Mouse (Mus musculus) heart, embryonic 10.5 days (tissue): ENCODE measurements around the gene Dpp10. TPM values are rescaled to one million over a fixed set of nuclear protein-coding genes. Genes with fewer than 3 reads are reported as not detected.
A peak's percentile ranks its signal among the peaks of the same experiment; 100 is the strongest.

ENCODE experiments used
- DNase-seq: peaks from one replicate; pipeline ENCODE4 v3.0.0-alpha.2; 2017; ENCODE audit warnings: low spot score
- H3K27ac ChIP-seq: fragments of 300-500 bp; sonication (generic); 2 replicates; pipeline ENCODE4 v1.5.1; 2016; ENCODE audit warnings: mild to moderate bottlenecking
- H3K27me3 ChIP-seq: fragments of 300-500 bp; sonication (generic); 2 replicates; pipeline ENCODE4 v1.6.1; 2016; ENCODE audit warnings: mild to moderate bottlenecking; ENCODE audit not compliant: poor library complexity, insufficient read depth, severe bottlenecking
- H3K36me3 ChIP-seq: fragments of 300-500 bp; sonication (generic); 2 replicates; pipeline ENCODE4 v1.6.1; 2016; ENCODE audit warnings: mild to moderate bottlenecking, moderate library complexity
- H3K4me1 ChIP-seq: fragments of 300-500 bp; sonication (generic); 2 replicates; pipeline ENCODE4 v1.6.1; 2016; ENCODE audit warnings: mild to moderate bottlenecking
- H3K4me3 ChIP-seq: fragments of 300-500 bp; sonication (generic); 2 replicates; pipeline ENCODE4 v1.5.1; 2016; ENCODE audit warnings: mild to moderate bottlenecking, moderate library complexity
- H3K9me3 ChIP-seq: fragments of 300-500 bp; sonication (generic); 2 replicates; pipeline ENCODE4 v1.6.1; 2016; ENCODE audit warnings: mild to moderate bottlenecking, moderate library complexity
- WGBS: fragments of 180-500 bp; shearing (Covaris S2); methylation state at CpG from one replicate; pipeline ENCODE4 v1.1.7; 2016; 5-methylcytosine and 5-hydroxymethylcytosine counted together
- polyA plus RNA-seq: library from polyadenylated mRNA; unstranded; fragments of >200 nt; fragmentation: Nextera tagmentation; extraction: Ambion mirVana; gene quantifications from 2 replicates; pipeline ENCODE4 v1.2.1, GENCODE M21; 2016

Dpp10 gene
- 0.04 and 0.08 TPM in 2 replicates for polyA plus RNA-seq

DNA sequence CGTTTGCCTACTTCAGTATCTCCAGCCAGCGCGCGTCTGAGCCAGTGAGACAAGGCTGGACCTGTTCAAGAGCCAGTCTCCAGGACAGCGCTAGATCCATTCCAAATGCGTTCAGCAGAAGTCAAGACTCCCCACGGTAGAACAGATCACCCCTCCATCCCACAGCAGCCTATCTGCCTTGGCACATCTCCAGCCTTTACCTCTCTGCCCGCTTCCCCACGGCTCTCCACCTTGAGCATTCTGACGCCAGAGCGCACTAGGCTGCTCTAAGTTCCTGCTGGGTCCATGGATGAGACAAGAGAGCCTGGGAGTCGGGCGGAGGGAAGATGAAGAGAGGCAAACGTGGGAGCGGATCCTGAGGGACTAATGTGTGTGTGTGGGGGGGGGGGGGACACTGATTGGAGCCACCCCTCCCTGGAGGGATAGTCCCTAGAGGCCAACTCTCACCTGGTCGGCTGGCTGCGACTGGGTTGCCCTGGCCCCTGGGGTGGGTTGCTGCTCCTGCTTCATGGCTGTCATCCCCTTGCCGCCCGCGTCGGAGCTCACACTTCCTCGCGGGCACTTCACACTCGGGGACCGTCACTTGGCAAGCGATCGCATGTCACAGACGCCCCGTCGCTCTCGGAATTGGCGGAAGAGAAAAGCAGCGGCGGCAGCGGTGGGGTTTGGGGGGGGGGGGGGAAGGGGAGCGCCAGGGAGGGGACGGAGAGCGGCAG lies at the start of gene Dpp10:
Dpp10 (minus strand) TSS at position 635 of the 716 bp plus-strand sequence.
- Histone ChIP-seq H3K4me3 (peak within 1 kb of the TSS; percentile 64), H3K36me3 (no peaks in the 10 kb centered on the region), H3K4me1 (peaks cover 12% of the 10 kb centered on the region), H3K9me3 (no peaks in the 10 kb centered on the region), H3K27me3 (peaks cover 40% of the 10 kb centered on the region), H3K27ac (no peak within 1 kb of the TSS)
- no peak for DNase-seq
- 2% methylated on average over 28 of the region's 38 CpGs for WGBS

DNA sequence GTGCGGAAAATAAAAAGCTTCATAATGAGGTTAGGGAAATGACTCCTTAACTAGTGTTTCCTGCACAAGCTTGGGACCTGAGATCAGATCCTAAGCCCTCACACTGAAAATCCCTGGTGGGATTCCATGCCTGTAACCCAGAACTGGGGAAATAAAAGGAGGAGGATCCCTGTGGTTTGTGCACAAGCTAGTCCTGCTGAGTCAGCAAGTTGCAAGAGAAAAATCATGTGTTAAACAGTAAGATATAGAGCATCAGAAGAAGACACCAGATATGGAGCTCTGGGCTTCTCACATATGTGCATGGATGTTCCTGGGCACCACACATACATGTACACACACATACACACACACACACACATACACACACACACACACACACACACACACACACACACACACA lies 3.2 kb upstream of the Dpp10 start:
- WGBS = 90% methylated on average over 1 of the region's 1 CpGs

DNA sequence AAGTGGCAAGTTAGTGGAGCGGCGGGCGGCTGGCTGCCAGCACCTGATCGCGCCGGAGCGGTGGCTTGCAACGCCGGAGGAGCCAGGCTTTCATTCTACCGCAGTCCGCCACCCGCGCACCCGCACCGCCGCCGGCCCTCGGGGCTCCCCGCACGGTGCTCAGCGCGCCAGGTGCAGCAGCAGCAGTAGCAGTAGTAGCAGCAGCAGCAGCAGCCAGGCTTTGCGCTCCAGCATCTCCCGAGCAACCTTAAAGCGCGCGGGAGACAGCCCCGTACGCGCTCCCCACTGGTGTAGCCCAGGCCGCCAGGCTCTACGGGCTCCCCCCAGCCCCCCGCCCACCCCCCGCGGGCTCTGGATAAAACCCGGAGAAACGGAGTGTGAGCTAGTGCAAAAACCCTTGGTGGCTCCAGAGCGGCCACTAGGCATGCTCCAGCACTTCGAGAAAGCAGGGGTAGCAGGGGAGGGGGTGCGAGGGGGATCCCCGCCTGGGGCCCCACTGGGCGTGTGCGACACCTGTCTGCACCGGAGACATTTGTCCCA lies 472 bp upstream of the Dpp10 start:
- Histone ChIP-seq H3K27ac (no peak overlapping the region), H3K36me3 (no peaks in the 10 kb centered on the region), H3K4me3 (peak overlapping the region; percentile 64), H3K27me3 (peaks cover 40% of the 10 kb centered on the region), H3K9me3 (no peaks in the 10 kb centered on the region), H3K4me1 (peaks cover 12% of the 10 kb centered on the region)
- under 1% methylated on average over 44 of the region's 44 CpGs for WGBS
- no peak for DNase-seq

More for the DNA sequence above, 3.2 kb upstream of the Dpp10 start:
- Histone ChIP-seq H3K4me1 (peaks cover 12% of the 10 kb centered on the region), H3K9me3 (no peaks in the 10 kb centered on the region), H3K36me3 (no peaks in the 10 kb centered on the region), H3K4me3 (no peak overlapping the region), H3K27ac (no peak overlapping the region), H3K27me3 (peaks cover 34% of the 10 kb centered on the region)
- DNase-seq = no peak

DNA sequence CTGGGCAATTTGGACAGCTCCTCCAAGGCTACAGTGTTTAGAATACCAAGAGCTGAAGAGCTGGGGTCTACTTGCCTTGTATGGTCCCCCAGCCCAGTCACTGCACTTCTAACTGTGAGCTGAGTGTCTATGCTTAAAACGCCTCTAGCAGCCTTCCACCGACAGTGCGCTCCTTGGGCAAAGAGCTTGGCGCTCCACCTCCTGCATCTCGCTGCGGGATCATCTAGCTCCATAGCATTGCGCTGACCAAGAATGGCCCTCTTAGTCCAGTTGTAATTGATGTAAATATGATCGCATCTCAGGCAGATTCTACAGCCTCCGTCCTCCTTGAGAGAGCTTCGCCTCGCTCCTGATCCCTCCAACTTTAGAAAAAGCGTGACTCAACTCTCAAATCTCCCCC lies 1.2 kb downstream of the Dpp10 start:
- 15% methylated on average over 12 of the region's 12 CpGs for WGBS

DNA sequence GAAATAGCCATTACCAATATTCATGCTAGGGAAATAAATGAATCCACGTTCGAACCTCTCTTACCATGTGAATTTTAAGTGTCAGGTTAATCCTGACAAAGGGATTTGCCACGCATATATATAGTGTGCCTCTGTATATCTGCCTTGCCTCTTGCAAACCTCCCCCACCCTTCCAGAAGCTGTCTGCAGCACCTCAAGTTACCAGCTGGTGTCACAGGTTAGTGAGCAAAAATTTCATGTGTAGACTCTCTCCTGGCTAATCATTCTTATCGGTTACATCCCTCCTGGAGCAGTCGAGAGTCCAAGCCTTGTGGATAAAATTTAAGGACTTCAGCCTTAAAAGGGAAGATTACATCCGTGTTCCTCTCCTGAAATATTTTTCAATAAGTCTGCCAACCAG lies 1.9 kb downstream of the Dpp10 start:
- H3K36me3 ChIP-seq = no peaks in the 10 kb centered on the region
- peaks cover 12% of the 10 kb centered on the region for H3K4me1 ChIP-seq
- H3K4me3 ChIP-seq = no peak overlapping the region
- 57% methylated on average over 6 of the region's 6 CpGs for WGBS
- DNase-seq = no peak
- H3K27ac ChIP-seq = no peak overlapping the region
- no peaks in the 10 kb centered on the region for H3K9me3 ChIP-seq
- peaks cover 40% of the 10 kb centered on the region for H3K27me3 ChIP-seq

More for the DNA sequence above, 1.2 kb downstream of the Dpp10 start:
- Histone ChIP-seq H3K36me3 (no peaks in the 10 kb centered on the region), H3K4me1 (peaks cover 12% of the 10 kb centered on the region), H3K27me3 (peaks cover 40% of the 10 kb centered on the region), H3K4me3 (no peak overlapping the region), H3K27ac (no peak overlapping the region), H3K9me3 (no peaks in the 10 kb centered on the region)
- no peak for DNase-seq

DNA sequence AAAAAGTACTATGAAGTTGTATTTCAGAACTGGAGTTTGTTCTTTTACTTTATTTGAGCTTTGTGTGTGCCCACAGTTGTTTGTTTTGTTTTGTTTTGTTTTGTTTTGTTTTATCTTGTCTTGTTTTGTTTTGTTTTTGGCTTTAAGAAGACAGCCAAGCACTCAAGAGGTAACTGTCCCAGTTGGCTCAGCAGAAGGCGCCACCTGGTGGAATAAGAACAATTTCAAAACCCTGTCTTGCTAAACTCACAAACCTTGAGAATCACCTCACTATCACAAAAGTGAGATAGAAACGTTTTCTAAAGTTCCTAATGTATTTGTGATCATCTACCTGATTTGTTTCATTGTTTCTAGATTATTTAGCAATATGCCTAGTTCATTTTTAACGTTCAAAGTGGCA lies 3.8 kb downstream of the Dpp10 start:
- DNase-seq = no peak

DNA sequence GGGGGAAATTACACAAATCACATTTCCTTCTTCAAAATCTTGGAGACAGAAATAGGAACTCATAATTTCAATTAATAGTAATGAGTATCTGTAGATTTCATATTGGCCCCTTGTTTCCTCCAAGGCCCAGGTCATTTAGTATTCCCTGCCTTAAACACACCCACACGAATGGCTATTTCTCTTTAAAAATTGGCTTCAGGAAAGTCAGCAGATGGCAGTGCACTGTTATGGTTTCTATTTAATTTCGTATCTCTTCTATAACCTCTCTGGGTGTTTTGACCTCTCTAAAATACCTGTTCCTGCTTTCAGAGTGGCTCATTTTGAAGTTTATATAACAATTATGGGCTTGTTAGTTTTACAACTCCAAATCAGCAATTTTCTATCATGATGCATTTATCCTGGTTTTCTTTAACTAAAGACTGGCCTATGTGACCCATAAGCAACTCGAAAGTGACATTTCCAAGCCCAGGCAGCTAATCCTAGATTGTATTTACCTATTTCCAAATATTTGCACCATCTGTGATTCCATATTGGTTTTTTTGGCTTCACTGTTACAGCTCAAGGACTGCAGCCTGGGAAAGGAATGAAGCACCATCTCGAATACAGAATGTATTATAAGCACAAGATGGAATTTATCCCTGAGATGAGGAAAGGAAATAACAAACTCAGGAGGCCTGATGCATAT lies 9.9 kb downstream of the Dpp10 start:
- Histone ChIP-seq H3K36me3 (no peaks in the 10 kb centered on the region), H3K27ac (no peak overlapping the region), H3K27me3 (no peaks in the 10 kb centered on the region), H3K4me3 (no peak overlapping the region), H3K4me1 (no peaks in the 10 kb centered on the region), H3K9me3 (no peaks in the 10 kb centered on the region)
- 76% methylated on average over 4 of the region's 4 CpGs for WGBS
- no peak for DNase-seq

More for the DNA sequence above, 3.8 kb downstream of the Dpp10 start:
- H3K27me3 ChIP-seq = peaks cover 35% of the 10 kb centered on the region
- H3K9me3 ChIP-seq = no peaks in the 10 kb centered on the region
- no peak overlapping the region for H3K4me3 ChIP-seq
- H3K4me1 ChIP-seq = peaks cover 12% of the 10 kb centered on the region
- 4% methylated on average over 3 of the region's 3 CpGs for WGBS
- no peaks in the 10 kb centered on the region for H3K36me3 ChIP-seq
- no peak overlapping the region for H3K27ac ChIP-seq

DNA sequence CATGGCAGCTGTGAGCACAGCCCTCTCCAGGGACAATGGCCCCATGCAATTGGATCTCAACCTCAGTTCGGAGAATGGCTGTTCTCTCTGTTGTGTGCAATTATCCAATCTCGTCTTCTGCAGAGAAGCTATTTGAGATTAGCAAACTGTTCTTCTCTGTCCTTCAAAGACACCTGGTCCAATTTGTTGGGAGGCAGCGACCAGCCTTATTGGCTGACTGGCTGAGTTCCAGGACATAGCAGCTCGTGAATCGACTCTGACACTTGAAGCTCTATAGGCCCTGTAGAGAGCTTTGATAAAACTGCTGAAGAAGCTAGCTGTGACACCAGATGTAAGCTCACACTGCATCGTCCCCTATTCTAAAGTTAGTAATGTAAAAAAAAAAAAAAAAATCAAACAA lies 12.7 kb downstream of the Dpp10 start:
- no peak for DNase-seq
- Histone ChIP-seq H3K4me1 (no peaks in the 10 kb centered on the region), H3K4me3 (no peak overlapping the region), H3K27me3 (no peaks in the 10 kb centered on the region), H3K36me3 (no peaks in the 10 kb centered on the region), H3K27ac (no peak overlapping the region), H3K9me3 (no peaks in the 10 kb centered on the region)
- WGBS = 80% methylated on average over 6 of the region's 6 CpGs

DNA sequence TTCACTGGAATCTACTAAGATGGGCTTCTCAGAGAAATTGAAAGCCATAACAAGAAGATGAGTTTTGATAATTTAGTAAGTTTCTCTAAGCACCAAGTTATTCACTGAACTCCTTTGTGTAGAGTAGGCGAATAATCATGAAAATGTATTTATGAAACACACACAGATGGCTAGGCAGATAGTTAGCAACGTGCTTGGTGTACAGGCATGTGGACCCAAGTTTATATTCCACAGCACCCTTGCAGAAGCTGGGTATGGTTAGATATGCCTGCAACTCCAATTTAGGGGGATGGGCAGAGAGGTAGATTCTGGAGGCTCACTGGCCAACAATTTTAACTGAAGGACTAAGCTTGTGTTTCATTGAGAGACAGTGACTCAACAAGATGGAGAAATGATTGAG lies 13.4 kb downstream of the Dpp10 start:
- no peak for DNase-seq
- Histone ChIP-seq H3K9me3 (no peaks in the 10 kb centered on the region), H3K36me3 (no peaks in the 10 kb centered on the region), H3K4me3 (no peak overlapping the region), H3K27ac (no peak overlapping the region), H3K4me1 (no peaks in the 10 kb centered on the region), H3K27me3 (no peaks in the 10 kb centered on the region)
- 70% methylated on average over 2 of the region's 2 CpGs for WGBS

DNA sequence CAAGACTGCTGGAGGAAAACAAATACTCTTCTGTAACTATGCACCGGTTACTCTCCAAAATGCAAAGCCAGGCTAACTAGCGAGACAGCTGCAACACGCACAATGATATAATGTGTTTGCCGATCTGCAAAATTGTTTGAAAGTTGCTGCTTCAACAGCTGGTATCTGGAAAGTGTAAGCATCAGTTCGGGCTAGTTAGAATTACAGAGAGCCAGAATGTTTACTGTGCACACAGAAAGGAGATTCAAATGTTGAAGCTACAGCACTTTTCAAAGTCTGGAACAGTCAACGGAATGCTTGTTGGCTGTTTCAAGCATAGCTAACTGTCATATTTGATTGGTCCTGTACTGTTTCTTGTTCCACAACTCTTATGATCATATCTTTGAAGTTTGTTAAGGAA lies 42.6 kb downstream of the Dpp10 start:
- Histone ChIP-seq H3K9me3 (no peaks in the 10 kb centered on the region), H3K4me1 (no peaks in the 10 kb centered on the region), H3K36me3 (no peaks in the 10 kb centered on the region), H3K27ac (no peak overlapping the region), H3K4me3 (no peak overlapping the region), H3K27me3 (no peaks in the 10 kb centered on the region)
- 82% methylated on average over 6 of the region's 6 CpGs for WGBS
- DNase-seq = no peak

DNA sequence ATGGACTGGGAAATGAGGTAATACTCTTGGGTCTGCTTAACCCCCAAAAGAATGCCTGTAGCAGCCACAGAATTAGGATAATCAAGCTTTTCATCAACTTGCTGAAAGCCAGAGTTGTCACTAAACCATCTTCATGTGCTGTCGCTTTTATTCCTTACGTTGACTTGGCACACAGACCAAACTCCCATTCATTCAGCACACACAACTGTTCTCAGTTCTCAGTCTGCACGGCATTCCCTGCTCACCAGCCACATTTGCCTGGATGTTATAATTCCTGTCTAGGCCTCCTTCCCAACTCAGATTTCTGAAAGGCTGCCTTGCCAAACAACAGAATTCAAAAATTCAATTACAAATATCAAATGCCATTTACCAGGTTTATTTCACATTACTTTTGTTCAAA lies 49.6 kb downstream of the Dpp10 start:
- Histone ChIP-seq H3K9me3 (no peaks in the 10 kb centered on the region), H3K4me1 (no peaks in the 10 kb centered on the region), H3K27ac (no peak overlapping the region), H3K4me3 (no peak overlapping the region), H3K27me3 (no peaks in the 10 kb centered on the region), H3K36me3 (no peaks in the 10 kb centered on the region)
- 87% methylated on average over 3 of the region's 3 CpGs for WGBS
- no peak for DNase-seq

DNA sequence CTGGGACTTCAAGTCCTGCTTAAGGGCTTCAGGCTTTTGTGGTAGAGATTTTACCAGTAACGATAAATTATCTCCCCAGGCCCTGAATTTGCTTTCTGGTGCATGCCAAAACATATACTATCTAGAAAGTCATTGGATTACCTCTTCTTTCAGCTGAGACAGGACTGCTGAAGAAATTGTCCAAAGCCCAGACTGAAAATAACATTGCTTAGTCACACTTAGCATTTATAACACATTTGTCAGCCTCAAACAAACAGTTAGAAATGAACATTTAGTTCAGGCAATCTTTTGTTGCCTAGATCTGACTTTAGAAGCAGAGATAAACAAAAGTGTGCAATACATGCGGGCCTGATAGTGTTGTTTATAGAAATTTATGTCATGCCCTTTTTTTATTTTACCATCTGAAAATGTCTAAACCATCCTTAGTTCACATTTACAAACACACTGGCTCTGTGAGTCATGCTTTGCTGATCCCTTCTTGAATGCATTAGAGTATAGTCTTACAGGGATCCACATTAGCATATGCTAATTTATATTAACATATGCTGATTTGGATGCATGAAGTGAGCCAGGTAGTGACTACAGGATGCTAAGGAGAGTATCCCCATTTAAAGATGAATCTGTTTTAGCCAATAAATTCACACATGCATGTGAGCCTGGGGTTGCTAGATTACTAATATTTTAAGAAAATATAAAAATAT lies 59.9 kb downstream of the Dpp10 start:
- 78% methylated on average over 2 of the region's 2 CpGs for WGBS
- no peak for DNase-seq

DNA sequence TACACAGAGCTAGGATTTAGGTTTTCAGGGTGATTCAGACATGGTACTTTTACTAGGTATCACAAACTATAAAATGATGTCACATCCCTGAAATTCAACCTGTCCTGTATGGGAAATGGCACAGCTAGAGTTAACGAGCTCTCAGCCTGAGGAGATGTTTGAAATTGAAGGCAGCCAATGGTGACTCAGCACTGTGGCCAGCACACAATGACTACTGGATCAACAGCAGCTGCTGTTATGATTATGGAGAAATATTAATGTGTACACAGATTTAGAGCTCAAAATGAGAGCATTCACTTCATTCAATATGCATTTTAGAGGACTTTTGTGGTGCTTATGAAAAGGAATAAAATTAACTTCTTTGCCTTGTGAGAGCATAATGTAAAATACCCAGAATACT lies 66.8 kb downstream of the Dpp10 start:
- no peaks in the 10 kb centered on the region for H3K27me3 ChIP-seq
- DNase-seq = no peak
- 49% methylated on average over 1 of the region's 1 CpGs for WGBS

More for the DNA sequence above, 59.9 kb downstream of the Dpp10 start:
- Histone ChIP-seq H3K27ac (no peak overlapping the region), H3K27me3 (no peaks in the 10 kb centered on the region), H3K4me3 (no peak overlapping the region), H3K9me3 (no peaks in the 10 kb centered on the region), H3K36me3 (no peaks in the 10 kb centered on the region), H3K4me1 (no peaks in the 10 kb centered on the region)

More for the DNA sequence above, 66.8 kb downstream of the Dpp10 start:
- Histone ChIP-seq H3K4me1 (no peaks in the 10 kb centered on the region), H3K9me3 (no peaks in the 10 kb centered on the region), H3K27ac (no peak overlapping the region), H3K36me3 (no peaks in the 10 kb centered on the region), H3K4me3 (no peak overlapping the region)
